Mouse (Mus musculus): ENCODE results near the gene Dnmt3l.

DNA sequence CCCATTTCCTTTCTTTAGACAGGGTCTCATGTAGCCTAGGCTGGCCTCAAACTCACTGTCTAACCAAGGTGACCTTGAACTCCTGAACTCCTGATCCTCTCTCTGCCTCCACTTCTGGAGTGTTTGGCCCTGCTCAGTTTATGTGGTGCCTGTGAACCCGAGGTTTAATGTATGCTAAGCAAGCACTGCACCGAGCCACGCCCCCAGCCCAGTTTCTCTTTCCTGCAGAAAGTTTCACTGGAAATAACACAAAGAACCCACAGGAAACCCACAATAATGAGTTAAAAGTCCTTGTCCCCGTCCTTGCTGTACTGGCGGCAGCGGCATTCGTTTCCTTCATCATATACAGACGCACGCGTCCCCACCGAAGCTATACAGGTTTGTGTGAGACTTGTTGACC, 33.2 kb downstream of the Dnmt3l start:
- TF ChIP-seq POLR2A (IDR thresholded peaks at IDR 0.05; ENCODE audit: extremely low read depth, insufficient read depth, low read length) (no peak), CTCF (IDR thresholded peaks at IDR 0.05; ENCODE audit: low read depth, low read length) (no peak)

All from liver, adult 2 months (tissue).